Mouse (Mus musculus): Measurements from ENCODE around the gene Creb3l1. TPM values are rescaled to one million over a fixed set of nuclear protein-coding genes. Genes with fewer than 3 reads are reported as not detected.

Gene Creb3l1
- total RNA-seq (2023), result not detected

GRCm38 (mm10) chr2:92024274-92024672 is at the start of gene Creb3l1:
Creb3l1 (minus strand) TSS chr2:92024502.

GRCm38 (mm10) chr2:91975581-91976541 is 48.4 kb downstream of the Creb3l1 start, which contains the start of gene Dgkz:
Dgkz (minus strand) TSS chr2:91975864.

GRCm38 (mm10) chr2:91945483-91945882 is 78.8 kb downstream of the Creb3l1 start, which contains the start of gene Gm9821:
Gm9821 (plus strand) TSS chr2:91945703.

Other genes with a start within 250 kb of the Creb3l1 start
- gene Chrm4, start 97.3 kb downstream of the Creb3l1 start, total RNA-seq (2023), result 1 to 10 TPM; 2.3 to 3.4 TPM
- 10 to 100 TPM in 1 of 2 experiments, 1 to 10 TPM in 1; 8.2 to 10.7 TPM for gene Mdk, start 92.2 kb downstream of the Creb3l1 start, total RNA-seq (2023)
- under 1 TPM; 0.38 to 0.86 TPM for gene Gm9821, start 78.8 kb downstream of the Creb3l1 start, total RNA-seq (2023)
- gene Dgkz, start 48.6 kb downstream of the Creb3l1 start, total RNA-seq (2023), result 100 to 1,000 TPM; 405 to 439 TPM
- gene Phf21a, start 68.6 kb upstream of the Creb3l1 start, total RNA-seq (2023), result 100 to 1,000 TPM; 154 to 163 TPM

Data from T-cell, adult 66 days (primary cell).